Mouse (Mus musculus) cortical plate, adult 2 months (tissue): ENCODE data around the gene Katnal1. TPM values are rescaled to one million over a fixed set of nuclear protein-coding genes. Genes with fewer than 3 reads are reported as not detected.

Source experiments
- H3K27ac ChIP-seq: fragments of 200-500 bp; 2 replicates; pipeline ENCODE4 v1.5.1; 2012; ENCODE audit warnings: low read length, control low read depth, inconsistent platforms; ENCODE audit not compliant: insufficient read depth
- H3K4me1 ChIP-seq: fragments of 200-500 bp; 2 replicates; pipeline ENCODE4 v1.6.1; 2011; ENCODE audit warnings: low read length; ENCODE audit not compliant: control insufficient read depth, insufficient read depth
- H3K4me3 ChIP-seq: fragments of 200-500 bp; 2 replicates; pipeline ENCODE4 v1.5.1; 2011; ENCODE audit warnings: mild to moderate bottlenecking, low read length, control low read depth; ENCODE audit not compliant: insufficient read depth
- CTCF ChIP-seq: fragments of 200-500 bp; IDR thresholded peaks from 2 replicates; pipeline ENCODE4 v1.5.1; 2011; ENCODE audit warnings: mild to moderate bottlenecking, control low read depth, low read length; ENCODE audit not compliant: insufficient read depth; ENCODE audit errors: extremely low read depth
- POLR2A ChIP-seq: fragments of 200-500 bp; IDR thresholded peaks from 2 replicates; pipeline ENCODE4 v1.6.1; 2011; ENCODE audit warnings: mild to moderate bottlenecking, low read length, control low read depth; ENCODE audit not compliant: insufficient read depth; ENCODE audit errors: extremely low read depth
- polyA plus RNA-seq: library from polyadenylated mRNA; depleted of rRNA; stranded (reverse); fragments of >200 nt; gene quantifications from 2 replicates; pipeline ENCODE4 v1.2.3, GENCODE M21; 2012

Katnal1 gene
- polyA plus RNA-seq, 1 experiment: 42.9 TPM

GRCm38 (mm10) chr5:148955575-148955974 is 26.5 kb upstream of the Katnal1 start:
- TF ChIP-seq CTCF: no peak
- no peak for TF ChIP-seq POLR2A
- Histone ChIP-seq H3K4me1 (peaks cover 4% of the 10 kb centered on the region), H3K27ac (no peak overlapping the region), H3K4me3 (no peak overlapping the region)

GRCm38 (mm10) chr5:148954314-148955060 is 25.4 kb upstream of the Katnal1 start:
- Histone ChIP-seq H3K4me1 (peaks cover 4% of the 10 kb centered on the region), H3K27ac (no peak overlapping the region), H3K4me3 (no peak overlapping the region)
- TF ChIP-seq CTCF: no peak
- no peak for TF ChIP-seq POLR2A

- TF ChIP-seq CTCF: no peak
- Histone ChIP-seq H3K4me1 (peaks cover 4% of the 10 kb centered on the region), H3K27ac (no peak overlapping the region), H3K4me3 (no peak overlapping the region)
Observed at GRCm38 (mm10) chr5:148953098-148953497, 24.0 kb upstream of the Katnal1 start.

DNA sequence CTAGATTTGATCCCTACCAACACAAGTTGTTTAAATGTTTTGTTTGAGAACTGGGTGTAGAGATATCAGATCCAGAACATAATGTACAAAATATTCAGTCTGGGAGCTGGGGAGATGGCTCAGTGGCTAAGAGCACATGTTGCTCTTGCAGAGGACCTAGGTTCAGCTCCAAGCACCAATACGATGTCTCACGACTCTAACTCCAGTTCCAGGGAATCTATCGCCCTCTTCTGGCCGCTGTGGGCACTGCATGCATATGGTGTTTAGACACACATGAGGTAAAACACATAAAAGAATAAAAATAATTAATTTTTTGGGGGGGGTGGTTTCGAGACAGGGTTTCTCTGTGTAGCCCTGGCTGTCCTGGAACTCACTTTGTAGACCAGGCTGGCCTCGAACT is 23.3 kb upstream of the Katnal1 start:
- Histone ChIP-seq H3K4me1 (peaks cover 4% of the 10 kb centered on the region), H3K4me3 (no peak overlapping the region), H3K27ac (no peak overlapping the region)
- TF ChIP-seq POLR2A: no peak
- TF ChIP-seq CTCF: peak; percentile 50

DNA sequence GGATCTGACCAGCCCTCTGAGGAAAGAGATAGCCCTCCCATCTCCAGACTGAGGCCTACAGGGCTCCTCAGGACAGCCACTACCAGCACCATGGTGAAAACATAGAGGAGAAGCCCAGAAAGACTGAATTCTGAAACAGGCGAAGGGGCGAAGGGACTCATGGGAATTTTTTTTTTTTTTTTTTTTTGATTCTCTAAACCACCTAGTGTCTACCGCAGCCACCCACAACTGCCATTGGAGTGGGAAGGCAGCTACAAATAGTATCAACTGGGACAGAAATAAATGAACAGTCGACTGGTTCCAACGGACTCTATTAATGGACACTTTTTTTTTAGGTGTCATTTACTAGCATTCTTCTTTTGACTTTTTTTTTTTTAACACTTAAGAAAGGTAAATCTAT is 22.2 kb upstream of the Katnal1 start:
- H3K4me1 ChIP-seq: peaks cover 4% of the 10 kb centered on the region
- H3K27ac ChIP-seq: no peak overlapping the region
- TF ChIP-seq CTCF (no peak), POLR2A (no peak)
- no peak overlapping the region for H3K4me3 ChIP-seq

DNA sequence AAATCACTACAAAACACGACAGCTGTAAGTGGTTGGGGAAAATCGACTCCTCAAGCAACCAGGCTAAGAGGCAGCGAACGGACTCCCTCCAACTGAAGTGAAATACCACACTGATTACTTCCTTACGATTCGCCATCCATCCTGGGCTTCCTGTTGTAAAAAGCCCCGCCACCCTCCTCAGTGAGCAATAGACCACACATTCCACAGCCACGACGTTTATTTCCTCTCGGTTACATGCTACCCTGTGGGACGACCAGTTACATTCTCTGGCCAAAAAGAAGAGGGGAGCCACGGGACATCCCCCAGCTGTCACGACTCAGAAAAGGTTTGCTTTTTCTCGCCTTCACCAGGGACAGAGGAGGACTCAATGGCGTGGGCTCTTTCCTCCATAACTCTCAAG is 20.9 kb upstream of the Katnal1 start:
- no peak for TF ChIP-seq CTCF
- no peak for TF ChIP-seq POLR2A

GRCm38 (mm10) chr5:148948577-148948976 is 19.5 kb upstream of the Katnal1 start:
- TF ChIP-seq POLR2A (no peak), CTCF (no peak)
- H3K27ac ChIP-seq: no peak overlapping the region
- H3K4me1 ChIP-seq: peaks cover 4% of the 10 kb centered on the region
- no peak overlapping the region for H3K4me3 ChIP-seq

More for the DNA sequence above, 20.9 kb upstream of the Katnal1 start:
- Histone ChIP-seq H3K4me1 (peaks cover 5% of the 10 kb centered on the region), H3K27ac (no peak overlapping the region), H3K4me3 (no peak overlapping the region)

DNA sequence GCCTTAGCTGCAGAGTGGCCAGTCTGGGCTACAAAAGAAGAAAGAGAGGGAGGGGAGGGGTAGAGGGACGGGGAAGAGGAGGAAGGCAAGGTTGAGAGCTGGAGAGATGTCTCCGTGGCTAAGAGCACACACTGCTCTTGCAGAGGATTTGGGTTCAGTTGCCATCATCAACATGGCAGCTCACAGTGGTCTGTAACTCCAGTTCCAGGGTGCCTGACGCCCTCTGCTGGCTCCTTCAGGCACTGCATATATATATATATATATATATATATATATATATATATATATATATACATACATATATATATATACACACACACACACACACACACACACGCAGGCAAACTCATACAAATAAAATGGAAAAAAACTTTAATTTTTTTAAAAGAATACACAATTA is 18.3 kb upstream of the Katnal1 start:
- Histone ChIP-seq H3K27ac (no peak overlapping the region), H3K4me3 (no peak overlapping the region), H3K4me1 (peaks cover 4% of the 10 kb centered on the region)
- TF ChIP-seq POLR2A (no peak), CTCF (no peak)

DNA sequence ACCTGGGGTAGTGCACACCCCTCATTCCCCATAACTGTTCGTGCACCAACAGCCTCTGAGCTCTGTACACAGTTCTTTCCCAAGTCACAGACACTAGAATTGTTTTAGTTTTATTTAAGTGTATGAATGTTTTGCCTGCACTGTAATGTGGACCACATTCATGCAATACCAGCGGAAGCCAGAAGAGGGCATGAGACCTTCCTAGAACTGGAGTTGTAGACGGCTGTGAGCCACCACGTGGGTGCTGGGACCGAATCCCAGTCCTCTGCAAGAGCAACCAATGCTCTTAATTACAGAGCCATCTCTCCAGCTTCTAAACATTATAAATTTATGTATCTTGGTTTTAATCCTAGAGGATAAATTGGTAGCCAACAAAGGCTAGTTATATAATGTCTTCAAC is 17.7 kb upstream of the Katnal1 start:
- TF ChIP-seq POLR2A (no peak), CTCF (peak; percentile 28; the same call in 1 of the 2 replicates)
- H3K27ac ChIP-seq: no peak overlapping the region

DNA sequence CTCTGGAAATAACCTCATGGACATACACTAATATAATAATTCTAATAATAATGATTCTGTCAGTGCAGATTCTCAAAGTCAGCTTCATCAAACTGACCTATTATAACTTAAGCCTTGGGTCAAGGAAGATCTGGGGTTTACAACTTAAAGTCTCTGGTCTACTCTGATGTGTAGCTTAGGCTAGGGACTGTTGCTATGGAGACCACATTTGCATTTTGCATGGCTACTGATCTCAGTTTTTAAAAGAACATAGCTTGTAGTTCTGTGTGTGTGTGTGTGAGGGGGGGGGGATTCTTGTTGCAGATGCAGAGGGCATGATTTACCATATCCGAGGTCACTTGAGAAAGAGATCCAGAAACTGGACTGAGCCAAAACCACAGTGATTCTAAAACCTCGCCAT is 16.6 kb upstream of the Katnal1 start:
- Histone ChIP-seq H3K27ac (no peak overlapping the region), H3K4me3 (no peak overlapping the region)
- TF ChIP-seq POLR2A (no peak), CTCF (no peak)

More for the DNA sequence above, 17.7 kb upstream of the Katnal1 start:
- H3K4me3 ChIP-seq: no peak overlapping the region
- peaks cover 3% of the 10 kb centered on the region for H3K4me1 ChIP-seq

More for the DNA sequence above, 16.6 kb upstream of the Katnal1 start:
- H3K4me1 ChIP-seq: 0 out of 2 replicates have a peak, but pooled peaks cover 1% of the 10 kb centered on the region
